Mouse (Mus musculus): ENCODE results near the gene Cds1.

- TF ChIP-seq CTCF (IDR thresholded peaks at IDR 0.05; ENCODE audit: low read depth) (peak; percentile 53; the same call in 1 of the 2 replicates), EP300 (IDR thresholded peaks at IDR 0.05; ENCODE audit: low read depth) (no peak)
These were observed 68.9 kb downstream of the Cds1 start for GRCm38 (mm10) chr5:101833875-101834274.

Data from liver, embryonic 14.5 days (tissue).